Mouse (Mus musculus): ENCODE measurements around the gene Olfr1381. TPM values are rescaled to one million over a fixed set of nuclear protein-coding genes. Genes with fewer than 3 reads are reported as not detected.
"Not testable (repeated sequence)": the region's sequence is repeated elsewhere in the genome, so short reads cannot be mapped to it uniquely, and the experiment has no call there.

The Olfr1381 gene
- not detected in 2 replicates for polyA plus RNA-seq (2015; fragmentation: Nextera tagmentation; extraction: Ambion mirVana)

DNA sequence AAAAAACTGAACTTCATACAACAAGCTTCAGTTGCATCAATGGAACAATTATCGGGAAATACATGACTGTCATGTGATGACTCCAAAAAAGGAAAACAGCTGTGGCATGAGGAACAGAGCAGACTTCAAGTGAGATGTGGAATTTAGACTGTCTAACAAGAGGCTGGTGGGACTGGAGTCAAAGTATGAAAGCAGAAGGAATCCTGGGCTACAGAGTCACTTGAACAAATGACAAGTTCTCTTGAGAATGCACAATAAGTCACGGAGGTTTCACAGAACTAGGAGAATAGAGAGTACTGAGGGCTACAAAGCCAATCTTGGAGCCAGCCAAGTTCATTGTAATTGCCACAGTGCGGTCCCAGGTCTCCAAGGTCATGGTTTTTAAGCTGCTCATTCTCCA is at the start of gene Olfr1381:
Olfr1381 (plus strand) TSS at position 301 of the 400 bp plus-strand sequence.
- H3K4me3 ChIP-seq (replicated peaks); H3K27me3 ChIP-seq (replicated peaks); ATAC-seq (ENCODE audit: insufficient read depth, low FRiP score, low read depth); H3K27ac ChIP-seq; H3K36me3 ChIP-seq; H3K4me2 ChIP-seq; H3K9ac ChIP-seq; H3K4me1 ChIP-seq; H3K9me3 ChIP-seq: not testable (repeated sequence)
- 73% methylated on average over 3 of the region's 3 CpGs for WGBS

DNA sequence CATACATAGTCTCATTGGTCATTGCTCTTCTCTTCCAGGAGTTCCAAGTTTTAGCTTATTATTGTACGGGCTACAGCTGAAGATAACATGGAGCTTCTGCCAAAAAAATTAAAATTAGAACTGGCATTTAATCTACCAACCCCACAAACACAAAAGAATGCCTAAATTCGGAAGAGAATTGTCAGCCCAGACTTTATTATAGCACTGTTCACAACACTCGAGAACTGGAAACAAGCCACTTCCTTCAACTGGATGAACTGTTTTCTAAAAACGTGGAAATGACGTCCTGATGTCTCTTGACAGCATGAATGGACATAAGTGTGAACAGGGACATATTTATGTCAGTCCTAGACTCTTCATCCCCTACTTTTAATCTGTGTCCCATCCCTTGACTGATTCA is 25.2 kb upstream of the Olfr1381 start:
- Histone ChIP-seq H3K27me3 (replicated peaks) (no peaks in the 10 kb centered on the region), H3K4me2 (no peak overlapping the region), H3K27ac (no peak overlapping the region), H3K4me3 (replicated peaks) (no peak overlapping the region), H3K4me1 (no peaks in the 10 kb centered on the region), H3K9ac (no peak overlapping the region), H3K36me3 (no peaks in the 10 kb centered on the region), H3K9me3 (no peaks in the 10 kb centered on the region)
- no peak for ATAC-seq (ENCODE audit: insufficient read depth, low FRiP score, low read depth)
- 68% methylated on average over 5 of the region's 5 CpGs for WGBS

DNA sequence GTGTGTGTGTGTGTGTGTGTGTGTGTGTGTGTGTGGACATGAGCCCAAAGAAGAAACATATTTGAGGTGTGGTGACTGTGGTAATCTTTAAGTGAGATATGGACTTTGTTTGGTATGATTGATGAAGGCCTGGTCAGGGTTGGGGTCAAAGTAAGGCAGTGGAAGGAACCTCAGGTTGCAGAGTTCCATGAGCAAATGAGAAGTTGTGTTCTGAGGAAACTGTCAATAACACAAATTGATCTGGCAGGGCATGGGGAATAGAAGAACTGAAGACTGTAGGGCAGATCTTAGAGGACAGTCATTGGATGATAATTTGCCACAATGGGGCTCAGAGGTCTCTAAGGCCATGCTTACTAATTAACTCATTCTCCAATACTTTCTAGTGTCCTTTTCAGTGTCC is 23.9 kb upstream of the Olfr1381 start, which contains the start of gene Olfr1383:
Olfr1383 (plus strand) TSS at position 301 of the 400 bp plus-strand sequence.
- Histone ChIP-seq H3K27me3 (replicated peaks) (no peaks in the 10 kb centered on the region), H3K4me3 (replicated peaks) (no peak within 1 kb of the TSS), H3K9ac (no peak within 1 kb of the TSS), H3K27ac (no peak within 1 kb of the TSS), H3K36me3 (no peaks in the 10 kb centered on the region), H3K4me2 (no peak within 1 kb of the TSS), H3K4me1 (no peaks in the 10 kb centered on the region), H3K9me3 (no peaks in the 10 kb centered on the region)
- no peak for ATAC-seq (ENCODE audit: insufficient read depth, low FRiP score, low read depth)

DNA sequence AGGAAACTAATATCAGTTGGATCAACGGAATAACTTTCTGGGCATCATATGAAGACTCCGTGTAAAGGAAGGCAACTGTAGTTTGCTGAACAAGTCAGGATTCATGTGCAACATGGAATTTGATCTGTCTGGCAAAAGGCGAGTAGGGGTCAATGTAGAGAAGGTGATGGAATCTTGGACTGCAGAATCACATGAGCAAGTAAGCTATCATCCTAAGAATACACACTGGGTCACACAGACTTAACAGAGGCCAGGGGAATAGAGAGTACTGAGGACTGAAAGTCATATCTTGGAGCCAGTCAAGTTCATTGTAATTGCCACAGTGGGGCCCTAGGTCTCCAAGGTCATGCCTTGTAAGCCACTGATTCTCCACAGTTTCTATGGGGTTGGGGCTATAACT is 15.3 kb upstream of the Olfr1381 start, which contains the start of gene Olfr1382:
Olfr1382 (plus strand) TSS at position 301 of the 400 bp plus-strand sequence.
- H3K36me3 ChIP-seq, result no peaks in the 10 kb centered on the region
- no peaks in the 10 kb centered on the region for H3K9me3 ChIP-seq
- WGBS, result 82% methylated on average over 3 of the region's 3 CpGs
- H3K9ac ChIP-seq, result no peak within 1 kb of the TSS
- no peak within 1 kb of the TSS for H3K4me2 ChIP-seq
- no peak within 1 kb of the TSS for H3K27ac ChIP-seq
- H3K27me3 ChIP-seq (replicated peaks), result no peaks in the 10 kb centered on the region
- no peak within 1 kb of the TSS for H3K4me3 ChIP-seq (replicated peaks)
- H3K4me1 ChIP-seq, result no peaks in the 10 kb centered on the region
- no peak for ATAC-seq (ENCODE audit: insufficient read depth, low FRiP score, low read depth)

- H3K9me3 ChIP-seq, result no peaks in the 10 kb centered on the region
- H3K9ac ChIP-seq, result no peak overlapping the region
- no peak overlapping the region for H3K4me2 ChIP-seq
- no peaks in the 10 kb centered on the region for H3K4me1 ChIP-seq
- H3K27me3 ChIP-seq (replicated peaks), result no peaks in the 10 kb centered on the region
- no peak for ATAC-seq (ENCODE audit: insufficient read depth, low FRiP score, low read depth)
- H3K27ac ChIP-seq, result no peak overlapping the region
- H3K36me3 ChIP-seq, result no peaks in the 10 kb centered on the region
- H3K4me3 ChIP-seq (replicated peaks), result no peak overlapping the region
These were observed 10.5 kb upstream of the Olfr1381 start for GRCm38 (mm10) chr11:49532761-49533160.

GRCm38 (mm10) chr11:49536631-49537030 is 6.6 kb upstream of the Olfr1381 start:
- not testable (repeated sequence) for H3K27ac ChIP-seq; H3K4me3 ChIP-seq (replicated peaks)
- 68% methylated on average over 2 of the region's 2 CpGs for WGBS

GRCm38 (mm10) chr11:49554033-49554432 is 10.8 kb downstream of the Olfr1381 start:
- ATAC-seq (ENCODE audit: insufficient read depth, low FRiP score, low read depth); H3K4me3 ChIP-seq (replicated peaks); H3K9ac ChIP-seq; H3K4me1 ChIP-seq; H3K4me2 ChIP-seq; H3K36me3 ChIP-seq; H3K9me3 ChIP-seq; H3K27ac ChIP-seq; H3K27me3 ChIP-seq (replicated peaks): not testable (repeated sequence)
- WGBS, result 60% methylated on average over 3 of the region's 3 CpGs

More at GRCm38 (mm10) chr11:49536631-49537030, 6.6 kb upstream of the Olfr1381 start:
- not testable (repeated sequence) for H3K9me3 ChIP-seq; H3K9ac ChIP-seq; H3K27me3 ChIP-seq (replicated peaks); H3K36me3 ChIP-seq; H3K4me2 ChIP-seq; H3K4me1 ChIP-seq; ATAC-seq (ENCODE audit: insufficient read depth, low FRiP score, low read depth)

GRCm38 (mm10) chr11:49556578-49556977 is 13.3 kb downstream of the Olfr1381 start, which contains the start of gene Olfr1380:
Gene Olfr1380, plus strand, starts transcription at chr11:49556878.
- not testable (repeated sequence) for H3K9me3 ChIP-seq; H3K4me1 ChIP-seq; H3K27me3 ChIP-seq (replicated peaks); H3K4me3 ChIP-seq (replicated peaks); H3K27ac ChIP-seq; H3K4me2 ChIP-seq; H3K36me3 ChIP-seq; ATAC-seq (ENCODE audit: insufficient read depth, low FRiP score, low read depth); H3K9ac ChIP-seq
- WGBS, result 75% methylated on average over 5 of the region's 5 CpGs

DNA sequence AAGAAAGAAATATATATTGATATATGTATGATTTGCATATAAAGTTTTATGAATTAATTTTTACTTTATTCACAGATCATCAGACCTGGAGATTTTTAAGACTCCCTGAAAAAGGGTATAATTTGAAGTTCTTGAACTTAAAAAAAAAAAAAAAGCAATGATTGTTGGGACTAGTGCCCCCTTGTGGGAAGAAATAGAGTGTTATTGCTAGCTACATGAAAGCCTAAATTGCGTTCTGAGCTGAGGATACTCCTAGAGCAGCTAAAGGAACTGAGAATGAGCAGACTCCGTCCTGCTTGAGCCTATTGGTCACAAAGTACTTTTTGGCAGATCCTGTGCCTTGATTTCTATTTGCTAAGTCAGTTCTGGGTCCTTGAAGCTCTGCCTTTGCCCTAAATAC is 31.8 kb downstream of the Olfr1381 start:
- not testable (repeated sequence) for H3K9me3 ChIP-seq; H3K27me3 ChIP-seq (replicated peaks); ATAC-seq (ENCODE audit: insufficient read depth, low FRiP score, low read depth); H3K4me3 ChIP-seq (replicated peaks); H3K27ac ChIP-seq; H3K36me3 ChIP-seq; H3K9ac ChIP-seq; H3K4me2 ChIP-seq; H3K4me1 ChIP-seq
- 38% methylated on average over 2 of the region's 2 CpGs for WGBS

DNA sequence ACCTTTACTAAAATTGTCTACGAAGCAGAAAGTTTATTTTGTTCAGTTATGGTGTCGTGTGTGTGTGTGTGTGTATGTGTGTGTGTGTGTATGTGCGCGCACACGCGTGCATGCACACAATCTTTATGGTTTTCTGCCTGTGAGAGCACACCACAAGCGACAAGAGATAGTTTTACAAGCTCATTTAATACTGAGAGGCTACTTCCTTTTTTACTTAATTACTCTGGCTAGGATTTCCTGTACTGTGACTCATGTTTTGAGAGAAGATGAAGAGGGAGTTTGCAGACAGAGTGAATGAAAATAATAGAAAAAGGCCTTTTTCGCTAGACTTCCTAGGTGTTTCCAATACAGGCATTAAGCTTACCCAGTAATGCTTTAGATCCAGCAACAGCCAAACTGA is 37.2 kb downstream of the Olfr1381 start:
- H3K9me3 ChIP-seq; H3K9ac ChIP-seq; H3K4me1 ChIP-seq; H3K4me2 ChIP-seq; H3K27me3 ChIP-seq (replicated peaks); ATAC-seq (ENCODE audit: insufficient read depth, low FRiP score, low read depth); H3K27ac ChIP-seq; H3K36me3 ChIP-seq; H3K4me3 ChIP-seq (replicated peaks): not testable (repeated sequence)
- WGBS, result 76% methylated on average over 8 of the region's 8 CpGs

DNA sequence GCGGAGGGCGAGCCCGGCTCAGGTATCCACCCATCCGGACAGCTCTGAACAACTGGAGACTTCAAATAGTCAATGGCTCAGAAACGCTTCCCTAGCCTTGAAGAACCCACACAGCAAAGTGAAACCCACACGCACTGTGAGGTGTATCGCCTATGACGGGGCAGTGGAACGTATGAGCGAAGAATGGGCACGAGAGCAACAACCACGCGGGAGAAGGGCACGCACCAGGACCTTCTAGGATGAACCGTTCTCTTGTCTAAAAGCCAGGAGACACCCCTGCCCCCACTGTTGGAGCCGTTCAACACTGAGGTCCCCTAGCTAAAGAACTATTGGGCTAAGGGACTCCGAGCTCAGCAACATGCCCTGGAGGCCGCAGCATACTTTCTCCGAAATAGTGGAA is 47.0 kb downstream of the Olfr1381 start:
- no peaks in the 10 kb centered on the region for H3K27me3 ChIP-seq (replicated peaks)
- no peak overlapping the region for H3K4me2 ChIP-seq
- H3K4me1 ChIP-seq, result no peaks in the 10 kb centered on the region
- no peak overlapping the region for H3K9ac ChIP-seq
- WGBS, result 87% methylated on average over 19 of the region's 19 CpGs
- H3K4me3 ChIP-seq (replicated peaks), result no peak overlapping the region
- H3K27ac ChIP-seq, result no peak overlapping the region
- ATAC-seq (ENCODE audit: insufficient read depth, low FRiP score, low read depth), result no peak
- H3K9me3 ChIP-seq, result no peaks in the 10 kb centered on the region
- H3K36me3 ChIP-seq, result no peaks in the 10 kb centered on the region

- H3K9ac ChIP-seq; H3K4me1 ChIP-seq; H3K27me3 ChIP-seq (replicated peaks); ATAC-seq (ENCODE audit: insufficient read depth, low FRiP score, low read depth); H3K36me3 ChIP-seq; H3K4me2 ChIP-seq; H3K9me3 ChIP-seq; H3K4me3 ChIP-seq (replicated peaks); H3K27ac ChIP-seq: not testable (repeated sequence)
- 40% methylated on average over 2 of the region's 2 CpGs for WGBS
These were observed 53.9 kb downstream of the Olfr1381 start for GRCm38 (mm10) chr11:49597149-49597548.
